Mouse (Mus musculus) cerebellum, adult 9-10 months (tissue): ENCODE data around the gene Zfp341.

Experiments
- DNase-seq: peaks from one replicate; pipeline ENCODE4 v3.0.0; 2022

Zfp341 gene

GRCm38 (mm10) chr2:154680337-154680736 lies 67.2 kb downstream of the Zfp341 start:
- DNase-seq, result no peak

DNA sequence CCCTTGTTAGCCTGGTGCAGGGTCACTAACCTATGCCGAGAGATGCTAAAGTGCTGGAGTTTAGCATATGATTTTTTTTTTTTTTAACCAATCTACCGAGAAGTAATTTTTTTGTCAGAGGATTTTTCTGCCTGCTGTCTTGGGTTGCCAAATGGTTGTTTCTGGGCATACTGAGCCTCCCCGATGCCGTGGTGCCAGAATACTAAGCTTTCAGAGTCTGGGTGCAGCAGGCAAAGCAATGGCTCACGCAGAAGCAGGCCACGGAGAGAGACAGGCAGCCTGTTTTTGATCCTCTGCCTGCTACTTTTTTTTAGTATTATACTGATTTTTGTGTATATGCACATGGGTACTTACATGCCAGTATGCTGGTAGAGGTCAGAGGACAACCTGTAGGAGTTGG lies 67.8 kb downstream of the Zfp341 start:
- DNase-seq, result no peak

- no peak for DNase-seq
Observed at GRCm38 (mm10) chr2:154682712-154683111, 69.6 kb downstream of the Zfp341 start.

- no peak for DNase-seq
Observed at GRCm38 (mm10) chr2:154684901-154685470, 71.9 kb downstream of the Zfp341 start.

DNA sequence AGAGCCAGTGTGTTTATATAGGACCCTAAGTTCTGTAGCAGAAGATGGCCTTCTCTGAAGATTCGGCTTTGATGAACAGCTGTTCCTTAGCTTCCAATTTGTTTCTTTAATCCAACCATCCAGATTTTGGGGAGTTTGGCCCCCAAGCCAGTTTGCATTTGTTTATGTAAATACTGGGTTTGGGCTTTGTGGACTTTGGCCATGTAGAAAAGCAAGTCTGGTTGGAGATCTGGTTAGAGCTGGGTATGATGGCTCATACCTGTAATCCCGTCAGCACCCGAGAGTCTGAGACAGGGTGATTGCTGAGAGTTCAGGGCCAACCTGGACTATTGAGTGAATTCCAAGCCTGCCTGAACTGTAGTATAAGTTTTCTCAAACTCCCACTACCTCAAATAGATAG lies 72.7 kb downstream of the Zfp341 start:
- DNase-seq, result no peak

DNA sequence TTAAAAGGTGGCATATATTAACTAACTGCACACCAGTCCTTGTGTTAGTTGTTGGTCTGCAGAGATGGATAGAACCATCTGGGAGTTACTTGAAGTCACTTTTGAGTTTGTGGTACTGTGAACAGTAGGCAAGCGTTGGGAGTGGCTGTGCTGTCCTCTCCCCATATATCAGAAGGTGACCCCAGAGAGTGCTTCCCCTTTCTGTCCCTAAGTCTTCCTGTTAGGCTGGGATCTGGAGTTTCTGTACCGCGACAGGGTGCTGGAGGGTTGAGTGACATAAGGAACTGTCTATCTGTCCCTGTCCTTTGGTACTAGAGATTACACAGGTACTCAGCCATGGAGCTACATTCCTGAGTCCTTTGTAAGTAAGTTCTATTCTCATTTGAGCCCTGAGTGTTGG lies 73.7 kb downstream of the Zfp341 start:
- DNase-seq, result no peak

GRCm38 (mm10) chr2:154689391-154689790 lies 76.3 kb downstream of the Zfp341 start:
- no peak for DNase-seq

DNA sequence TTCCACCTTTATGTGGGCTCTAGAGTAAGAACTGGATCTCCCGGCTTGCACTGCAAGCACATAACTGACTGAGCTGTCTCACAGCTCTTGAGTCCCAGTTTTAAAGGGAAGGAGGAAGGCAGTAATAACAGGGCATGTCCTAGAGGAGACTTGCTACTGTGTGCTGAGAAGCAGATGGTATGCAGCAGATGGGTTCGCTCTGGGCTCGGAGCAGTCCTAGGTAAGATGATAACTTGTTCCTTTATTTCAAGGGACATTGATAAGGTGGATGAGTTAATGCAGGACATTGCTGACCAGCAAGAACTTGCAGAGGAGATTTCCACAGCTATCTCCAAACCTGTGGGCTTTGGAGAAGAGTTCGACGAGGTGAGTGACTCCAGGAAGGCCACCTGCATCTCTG lies 77.9 kb downstream of the Zfp341 start:
- DNase-seq, result peak; percentile 79

DNA sequence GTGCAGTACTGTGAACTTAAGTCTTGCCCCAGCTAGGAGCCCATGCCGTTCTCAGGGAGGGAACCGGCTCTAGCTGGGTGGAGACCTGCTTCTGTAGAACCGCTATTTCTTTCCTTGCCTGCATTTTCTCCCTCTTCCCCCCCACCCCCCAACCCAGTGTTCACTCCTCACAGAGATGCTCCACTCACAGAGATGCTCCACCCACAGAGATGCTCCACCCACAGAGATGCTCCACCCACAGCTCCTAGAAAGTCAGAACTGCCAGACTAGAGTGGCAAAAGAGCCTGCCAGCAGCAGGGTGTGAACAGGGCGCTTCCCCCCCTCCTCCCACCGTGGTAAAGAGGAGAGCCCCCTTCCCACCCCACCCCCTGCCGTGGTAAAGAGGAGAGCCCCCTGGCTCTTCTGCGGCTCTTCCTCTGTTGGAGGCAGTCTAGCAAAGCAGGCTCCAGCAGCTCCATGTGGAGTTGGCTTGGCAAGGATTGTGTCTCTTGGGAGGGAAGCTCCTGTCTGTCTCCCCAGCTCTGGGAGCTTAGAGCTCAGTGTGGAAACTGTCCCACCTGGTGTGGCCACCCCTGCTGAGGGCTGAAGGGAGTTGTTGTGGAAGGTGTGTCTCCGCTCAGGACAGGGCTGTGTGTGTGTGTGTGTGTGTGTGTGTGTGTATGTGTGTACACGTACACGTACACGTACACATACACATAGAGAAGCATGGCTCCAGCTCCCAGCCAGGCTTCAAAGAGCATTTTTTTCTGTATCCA lies 80.3 kb downstream of the Zfp341 start:
- DNase-seq, result no peak

- DNase-seq, result no peak
Observed at GRCm38 (mm10) chr2:154693941-154694256, 80.8 kb downstream of the Zfp341 start.

GRCm38 (mm10) chr2:154695690-154696089 lies 82.6 kb downstream of the Zfp341 start:
- DNase-seq, result no peak
